Mouse (Mus musculus) brain, embryonic 18.5 days (tissue): ENCODE measurements around the gene Tmem9.

Experiments
- DNase-seq: peaks from one replicate; pipeline ENCODE4 v3.0.0-alpha.2; 2012; ENCODE audit warnings: low read depth, low spot score

Gene Tmem9

GRCm38 (mm10) chr1:136030201-136030600, 22.3 kb downstream of the Tmem9 start:
- DNase-seq: no peak

- DNase-seq: no peak
Observed at GRCm38 (mm10) chr1:136031697-136032096, 23.7 kb downstream of the Tmem9 start.

- DNase-seq: no peak
Observed at GRCm38 (mm10) chr1:136032961-136033360, 25.0 kb downstream of the Tmem9 start.

GRCm38 (mm10) chr1:136038746-136039538, 31.0 kb downstream of the Tmem9 start:
- no peak for DNase-seq

- no peak for DNase-seq
Observed at GRCm38 (mm10) chr1:136040452-136040851, 32.5 kb downstream of the Tmem9 start.

GRCm38 (mm10) chr1:136040874-136041273, 32.9 kb downstream of the Tmem9 start:
- no peak for DNase-seq

- DNase-seq: no peak
Observed at GRCm38 (mm10) chr1:136045774-136046173, 37.8 kb downstream of the Tmem9 start.

GRCm38 (mm10) chr1:136047432-136047831, 39.5 kb downstream of the Tmem9 start:
- no peak for DNase-seq

- no peak for DNase-seq
Observed at GRCm38 (mm10) chr1:136047894-136048293, 39.9 kb downstream of the Tmem9 start.

GRCm38 (mm10) chr1:136050312-136051012, 42.5 kb downstream of the Tmem9 start, which contains the start of gene Ascl5:
Gene Ascl5, plus strand, starts transcription at chr1:136050804.
- DNase-seq: no peak

GRCm38 (mm10) chr1:136051013-136051315, 43.0 kb downstream of the Tmem9 start:
- no peak for DNase-seq

GRCm38 (mm10) chr1:136051465-136051864, 43.5 kb downstream of the Tmem9 start:
- DNase-seq: peak; percentile 75

GRCm38 (mm10) chr1:136052547-136052946, 44.6 kb downstream of the Tmem9 start, which contains the start of gene Cacna1s:
Gene Cacna1s, plus strand, starts transcription at chr1:136052750.
- no peak for DNase-seq

- DNase-seq: peak; percentile 72
Observed at GRCm38 (mm10) chr1:136055771-136056170, 47.8 kb downstream of the Tmem9 start.

- no peak for DNase-seq
Observed at GRCm38 (mm10) chr1:136058594-136058993, 50.6 kb downstream of the Tmem9 start.

GRCm38 (mm10) chr1:136061041-136061789, 53.3 kb downstream of the Tmem9 start:
- DNase-seq: no peak

- no peak for DNase-seq
Observed at GRCm38 (mm10) chr1:136061790-136062141, 53.8 kb downstream of the Tmem9 start.

- DNase-seq: no peak
Observed at GRCm38 (mm10) chr1:136063991-136064390, 56.0 kb downstream of the Tmem9 start.

- DNase-seq: no peak
Observed at GRCm38 (mm10) chr1:136066621-136067020, 58.7 kb downstream of the Tmem9 start.

GRCm38 (mm10) chr1:136067579-136067978, 59.6 kb downstream of the Tmem9 start:
- no peak for DNase-seq

GRCm38 (mm10) chr1:136076086-136076485, 68.1 kb downstream of the Tmem9 start:
- DNase-seq: no peak

- DNase-seq: no peak
Observed at GRCm38 (mm10) chr1:136077656-136078055, 69.7 kb downstream of the Tmem9 start.
